Mouse (Mus musculus): ENCODE data around the gene Rara. TPM values are rescaled to one million over a fixed set of nuclear protein-coding genes. Genes with fewer than 3 reads are reported as not detected.
A peak's percentile ranks its signal among the peaks of the same experiment; 100 is the strongest.

Rara gene
- total and polyA plus RNA-seq, 3 experiments: 4.5 to 13.7 (median 12.1) TPM

DNA sequence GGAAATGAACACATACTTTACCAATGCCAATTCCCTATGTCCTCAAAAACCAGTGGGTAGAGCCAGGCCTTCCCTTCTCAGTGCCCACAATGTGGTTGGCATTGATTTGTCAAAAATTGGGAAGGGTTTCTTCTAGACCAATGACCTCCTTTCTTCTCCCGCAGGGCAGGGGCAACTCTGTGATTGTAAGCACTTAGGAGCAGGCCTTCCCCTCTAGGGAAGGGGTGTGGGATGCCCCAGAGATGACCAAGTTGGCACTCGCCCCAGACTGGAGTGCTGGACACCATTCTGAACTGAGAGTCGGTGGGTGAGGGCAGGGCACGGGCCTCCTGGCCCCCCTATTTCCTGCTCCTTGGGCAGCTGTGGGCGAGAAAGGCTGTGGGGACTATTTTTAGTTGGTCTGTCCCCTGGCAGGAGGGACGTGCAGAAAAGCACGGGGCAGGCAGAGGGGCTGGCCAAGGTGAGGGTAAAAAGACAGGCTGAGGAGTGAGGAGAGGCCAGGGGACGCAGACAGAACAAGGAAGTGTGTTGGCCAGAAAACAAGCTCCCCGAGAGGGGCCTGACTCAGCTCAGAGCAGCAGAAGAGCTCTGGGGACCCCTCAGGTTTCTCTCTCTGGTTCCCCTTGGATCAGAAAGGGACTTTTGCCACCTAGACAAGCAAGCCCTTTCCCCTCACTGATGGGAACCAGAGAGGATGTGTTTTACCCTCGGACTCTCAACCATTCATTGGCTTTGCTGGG lies 3.3 kb downstream of the Rara start:
- Histone ChIP-seq H3K4me3 (replicated peaks in 1 of 3; ENCODE audit: low read depth in 2 of 3, low read length in 2 of 3, poor library complexity in 1 of 3) (no peak overlapping the region), H3K9me3 (replicated peaks; ENCODE audit: low read length) (peaks cover 5% of the 10 kb centered on the region), H3K27ac (ENCODE audit: insufficient read depth, low read depth) (no peak overlapping the region), H3K36me3 (replicated peaks in 1 of 2; ENCODE audit: control insufficient read depth in 1 of 2, insufficient read depth in 1 of 2, low read length in 1 of 2) (peaks cover 0 to 8% of the 10 kb centered on the region in 2 experiments), H3K4me2 (ENCODE audit: insufficient read depth, low read depth, poor library complexity, severe bottlenecking) (no peak overlapping the region; the same call in 1 of the 2 replicates), H3K9ac (ENCODE audit: insufficient read depth, low read depth) (no peak overlapping the region), H3K4me1 (ENCODE audit: control insufficient read depth in 1 of 2, insufficient read depth in 2 of 2) (peaks cover 34 to 69% of the 10 kb centered on the region in 2 experiments), H3K27me3 (replicated peaks) (no peaks in the 10 kb centered on the region), H3K79me2 (replicated peaks; ENCODE audit: control insufficient read depth, extremely low read depth, insufficient read depth, poor library complexity, severe bottlenecking) (no peaks in the 10 kb centered on the region)
- in situ Hi-C loops (cut with MboI; ENCODE audit: low pct_ligation_motif_present, low pct_unique_long_range_greater_than_20kb, low sequenced_read_pairs) (no loop called here), dilution Hi-C loops (cut with MboI; ENCODE audit: extremely low pct_ligation_motif_present, extremely low pct_unique_long_range_greater_than_20kb, low sequenced_read_pairs) (no loop called here)
- DNase-seq (ENCODE audit: extremely low read depth): peak; percentile 30
- TF ChIP-seq ELF1 (IDR thresholded peaks at IDR 0.05; ENCODE audit: low read depth, low read length): peak; percentile 65
- TF ChIP-seq BHLHE40 (IDR thresholded peaks at IDR 0.05; ENCODE audit: low read depth, low read length): no peak; the same call in 1 of the 2 replicates
- no peak for TF ChIP-seq KAT2A (IDR thresholded peaks at IDR 0.05; ENCODE audit: insufficient replicate concordance, low read length)
- no peak for TF ChIP-seq CTCF (conservative IDR thresholded peaks at IDR 0.05 in 1 of 2, IDR thresholded peaks at IDR 0.05 in 1 of 2; ENCODE audit: low read depth in 2 of 2, low read length in 2 of 2)
- no peak for TF ChIP-seq MAFK (IDR thresholded peaks at IDR 0.05; ENCODE audit: insufficient replicate concordance, low read length)
- TF ChIP-seq TCF12 (IDR thresholded peaks at IDR 0.05; ENCODE audit: low read depth, low read length): 0 out of 2 replicates have a peak, but pooled peaks have one; percentile 2

DNA sequence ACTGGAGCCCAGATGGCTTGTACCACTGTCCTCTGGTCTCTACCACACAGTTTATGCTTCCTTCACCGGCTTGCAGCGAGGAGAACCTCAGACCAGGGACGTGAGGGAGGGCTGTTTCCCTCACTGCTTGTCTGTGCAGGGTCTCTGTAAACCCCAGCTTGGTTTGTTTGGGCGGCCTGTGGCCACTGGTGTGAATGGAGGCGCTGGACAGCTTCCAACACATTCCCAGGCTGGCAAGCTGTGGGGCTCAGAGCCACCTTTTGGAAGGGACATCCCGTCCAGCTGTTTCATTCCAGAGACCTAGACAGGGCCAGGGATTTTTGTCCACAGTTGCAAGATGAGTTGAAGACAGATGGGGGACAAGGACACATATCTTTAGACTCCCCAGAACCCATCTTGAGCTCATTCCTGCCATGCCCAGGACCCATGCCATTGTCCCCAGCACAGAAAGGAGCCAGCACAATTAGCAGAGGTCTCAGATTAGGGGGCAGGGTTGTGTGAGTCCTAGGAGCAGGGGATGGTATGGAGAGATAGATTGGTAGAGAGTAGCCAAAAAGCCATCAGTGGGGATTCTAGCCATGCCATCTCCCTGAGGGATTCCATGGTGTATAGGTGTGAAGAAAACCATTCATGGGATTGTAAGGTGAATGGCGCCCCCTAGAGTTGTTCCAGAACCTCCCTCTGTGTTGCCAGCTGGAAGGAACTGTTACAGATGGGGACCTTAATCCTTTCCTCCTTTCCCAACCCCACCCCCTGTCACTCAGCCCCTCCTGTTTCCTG lies 4.1 kb downstream of the Rara start:
- H3K9ac ChIP-seq (ENCODE audit: insufficient read depth, low read depth): no peak overlapping the region
- no peak overlapping the region for H3K27ac ChIP-seq (ENCODE audit: insufficient read depth, low read depth)
- peaks cover 0 to under 1% of the 10 kb centered on the region in 2 experiments for H3K36me3 ChIP-seq (replicated peaks in 1 of 2; ENCODE audit: control insufficient read depth in 1 of 2, insufficient read depth in 1 of 2, low read length in 1 of 2)
- in situ Hi-C loops (cut with MboI; ENCODE audit: low pct_ligation_motif_present, low pct_unique_long_range_greater_than_20kb, low sequenced_read_pairs): no loop called here
- DNase-seq (ENCODE audit: extremely low read depth): no peak
- H3K4me3 ChIP-seq (replicated peaks in 1 of 3; ENCODE audit: low read depth in 2 of 3, low read length in 2 of 3, poor library complexity in 1 of 3): no peak overlapping the region
- H3K79me2 ChIP-seq (replicated peaks; ENCODE audit: control insufficient read depth, extremely low read depth, insufficient read depth, poor library complexity, severe bottlenecking): no peaks in the 10 kb centered on the region
- peaks cover 5% of the 10 kb centered on the region for H3K9me3 ChIP-seq (replicated peaks; ENCODE audit: low read length)
- peaks cover 34 to 67% of the 10 kb centered on the region in 2 experiments for H3K4me1 ChIP-seq (ENCODE audit: control insufficient read depth in 1 of 2, insufficient read depth in 2 of 2)
- H3K27me3 ChIP-seq (replicated peaks): no peaks in the 10 kb centered on the region
- H3K4me2 ChIP-seq (ENCODE audit: insufficient read depth, low read depth, poor library complexity, severe bottlenecking): no peak overlapping the region
- TF ChIP-seq ZMIZ1 (IDR thresholded peaks at IDR 0.05; ENCODE audit: low read depth, low read length): no peak
- peak; percentile 44 to 52; a peak in 3 of 4 replicates for TF ChIP-seq CTCF (conservative IDR thresholded peaks at IDR 0.05 in 1 of 2, IDR thresholded peaks at IDR 0.05 in 1 of 2; ENCODE audit: low read depth in 2 of 2, low read length in 2 of 2)
- TF ChIP-seq MAFK (IDR thresholded peaks at IDR 0.05; ENCODE audit: insufficient replicate concordance, low read length): no peak
- no peak for TF ChIP-seq JUN (IDR thresholded peaks at IDR 0.05; ENCODE audit: insufficient read depth, low read depth, low read length)
- TF ChIP-seq NELFE (IDR thresholded peaks at IDR 0.05; ENCODE audit: low read depth, low read length): no peak
- 0 out of 2 replicates have a peak, but pooled peaks have one; percentile 1 for TF ChIP-seq TCF12 (IDR thresholded peaks at IDR 0.05; ENCODE audit: low read depth, low read length)
- no peak for TF ChIP-seq HCFC1 (IDR thresholded peaks at IDR 0.05; ENCODE audit: low read depth, low read length)
- no peak for TF ChIP-seq USF1 (IDR thresholded peaks at IDR 0.05; ENCODE audit: low read depth, low read length)
- no peak for TF ChIP-seq ZNF384 (IDR thresholded peaks at IDR 0.05; ENCODE audit: low read depth, low read length)
- TF ChIP-seq ELF1 (IDR thresholded peaks at IDR 0.05; ENCODE audit: low read depth, low read length): no peak
- TF ChIP-seq SIN3A (IDR thresholded peaks at IDR 0.05; ENCODE audit: low read length): no peak
- no peak for TF ChIP-seq GABPA (IDR thresholded peaks at IDR 0.05; ENCODE audit: insufficient replicate concordance, low read depth, low read length)
- no peak for TF ChIP-seq BHLHE40 (IDR thresholded peaks at IDR 0.05; ENCODE audit: low read depth, low read length)
- peak; percentile 1; the same call in 1 of the 2 replicates for TF ChIP-seq RAD21 (IDR thresholded peaks at IDR 0.05; ENCODE audit: low read depth, low read length)
- TF ChIP-seq MAX (IDR thresholded peaks at IDR 0.05; ENCODE audit: low read length): no peak
- no peak for TF ChIP-seq PAX5 (IDR thresholded peaks at IDR 0.05; ENCODE audit: low read length)
- TF ChIP-seq MEF2A (IDR thresholded peaks at IDR 0.05; ENCODE audit: borderline replicate concordance, low read depth, low read length): no peak
- TF ChIP-seq CHD1 (IDR thresholded peaks at IDR 0.05; ENCODE audit: low read depth, low read length): no peak
- TF ChIP-seq EP300 (IDR thresholded peaks at IDR 0.05; ENCODE audit: low read length): no peak
- no peak for TF ChIP-seq ZKSCAN1 (IDR thresholded peaks at IDR 0.05; ENCODE audit: borderline replicate concordance, low read depth, low read length)
- dilution Hi-C loops (cut with MboI; ENCODE audit: extremely low pct_ligation_motif_present, extremely low pct_unique_long_range_greater_than_20kb, low sequenced_read_pairs): no loop called here

Measured in CH12.LX (cell line).